Mouse (Mus musculus) liver, adult 2 months (tissue): Measurements from ENCODE around the gene Arhgap6.

Experiments used
- CTCF ChIP-seq: fragments of 200-500 bp; IDR thresholded peaks from 2 replicates; pipeline ENCODE4 v1.5.1; 2011; ENCODE audit warnings: low read depth, low read length, control low read depth
- POLR2A ChIP-seq: fragments of 200-500 bp; IDR thresholded peaks from 2 replicates; pipeline ENCODE4 v1.6.1; 2011; ENCODE audit warnings: low read length, control low read depth; ENCODE audit not compliant: insufficient read depth; ENCODE audit errors: extremely low read depth

DNA sequence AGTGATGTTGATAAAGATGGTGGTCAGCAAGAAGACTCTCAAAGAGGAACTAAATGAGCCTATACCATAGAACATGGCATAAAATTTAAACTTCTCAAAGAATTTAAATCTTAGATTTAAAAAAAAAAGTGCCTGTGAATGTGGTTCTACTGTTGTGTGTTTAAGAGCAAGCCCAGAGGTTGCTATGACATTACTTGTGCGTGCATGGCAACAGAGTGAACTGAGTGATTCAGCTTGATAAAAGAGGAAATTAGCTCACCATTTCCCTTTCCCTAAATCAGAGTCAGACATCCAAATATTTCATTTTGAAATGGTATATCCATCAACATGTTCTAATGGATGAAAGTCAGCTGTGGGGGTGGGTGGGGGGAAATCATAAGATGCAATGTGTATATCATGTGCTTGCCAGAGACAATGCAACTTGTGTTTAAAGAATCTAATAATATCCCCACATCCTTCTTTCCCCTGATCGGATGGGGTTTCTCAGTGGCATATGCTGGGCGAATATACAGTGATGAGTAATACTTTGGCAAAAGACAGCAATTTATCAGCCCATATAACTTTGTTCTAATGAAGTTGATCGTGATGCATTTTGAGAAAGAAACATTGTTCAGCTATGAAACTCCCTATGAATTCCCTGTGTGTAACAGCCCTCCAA lies 328.3 kb downstream of the Arhgap6 start:
- no peak for TF ChIP-seq CTCF
- TF ChIP-seq POLR2A, result no peak
